Mouse (Mus musculus) liver, embryonic 13.5 days (tissue): ENCODE results near the gene Htra1. TPM values are rescaled to one million over a fixed set of nuclear protein-coding genes. Genes with fewer than 3 reads are reported as not detected.

Experiments
- ATAC-seq: fragments of 200-750 bp; cut with Nextera tagmentation; 2 replicates; pipeline ENCODE4 v1.8.0; 2017; ENCODE audit warnings: low read depth, mild to moderate bottlenecking, moderate number of reproducible peaks, moderate library complexity
- DNase-seq: peaks from one replicate; pipeline ENCODE4 v3.0.0; 2022
- H3K27ac ChIP-seq: fragments of 300-500 bp; sonication (generic); 2 replicates; pipeline ENCODE4 v1.5.1; 2015; ENCODE audit warnings: moderate library complexity, mild to moderate bottlenecking, inconsistent platforms
- H3K27me3 ChIP-seq: fragments of 300-500 bp; sonication (generic); 2 replicates; pipeline ENCODE4 v1.6.1; 2015; ENCODE audit warnings: mild to moderate bottlenecking, inconsistent platforms
- H3K36me3 ChIP-seq: fragments of 300-500 bp; sonication (generic); 2 replicates; pipeline ENCODE4 v1.6.1; 2015; ENCODE audit warnings: mild to moderate bottlenecking, inconsistent platforms
- H3K4me1 ChIP-seq: fragments of 300-500 bp; sonication (generic); replicated peaks from 2 replicates; pipeline ENCODE4 v1.6.1; 2015; ENCODE audit warnings: inconsistent platforms
- H3K4me2 ChIP-seq: fragments of 300-500 bp; sonication (generic); 2 replicates; pipeline ENCODE4 v1.6.1; 2015; ENCODE audit warnings: inconsistent platforms, mild to moderate bottlenecking, moderate library complexity
- H3K4me3 ChIP-seq: fragments of 300-500 bp; sonication (generic); replicated peaks from 2 replicates; pipeline ENCODE4 v1.5.1; 2015; ENCODE audit warnings: mild to moderate bottlenecking, inconsistent platforms
- H3K9ac ChIP-seq: fragments of 300-500 bp; sonication (generic); 2 replicates; pipeline ENCODE4 v1.6.1; 2015; ENCODE audit warnings: mild to moderate bottlenecking, inconsistent platforms
- H3K9me3 ChIP-seq: fragments of 300-500 bp; sonication (generic); replicated peaks from 2 replicates; pipeline ENCODE4 v1.6.1; 2016; ENCODE audit warnings: inconsistent platforms
- WGBS: fragments of 180-500 bp; shearing (Covaris S2); methylation state at CpG from one replicate; pipeline ENCODE4 v1.1.7; 2015; ENCODE audit not compliant: insufficient replicate concordance; 5-methylcytosine and 5-hydroxymethylcytosine counted together
- polyA plus RNA-seq: library from polyadenylated mRNA; unstranded; fragments of >200 nt; fragmentation: Nextera tagmentation; extraction: Ambion mirVana; gene quantifications from 2 replicates; pipeline ENCODE4 v1.2.1, GENCODE M21; 2015

Gene Htra1
- polyA plus RNA-seq, 1 experiment from 2014 or later = 0.97 TPM

DNA sequence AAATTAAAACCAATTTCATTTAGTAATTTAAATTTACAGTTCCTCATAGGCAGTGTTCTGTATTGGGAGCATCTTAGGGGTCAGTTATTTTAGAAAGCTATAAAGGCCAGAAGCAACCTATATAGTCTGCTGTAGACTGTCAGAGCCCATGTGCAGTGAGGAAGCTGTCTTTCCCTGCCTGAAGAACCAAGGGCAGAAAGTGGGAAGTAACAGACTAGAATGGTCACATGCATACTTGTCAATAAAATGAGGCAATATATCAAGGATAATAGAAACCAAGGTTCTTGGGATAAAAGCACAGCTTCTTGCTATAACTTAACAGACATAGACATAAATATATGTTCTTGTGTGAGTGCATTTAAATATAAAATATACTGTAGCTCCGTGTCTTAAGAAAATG lies 33.0 kb upstream of the Htra1 start:
- DNase-seq (no peak), ATAC-seq (no peak)
- H3K9me3 ChIP-seq = no peaks in the 10 kb centered on the region
- WGBS = 79% methylated on average over 1 of the region's 1 CpGs
- no peaks in the 10 kb centered on the region for H3K27me3 ChIP-seq
- no peaks in the 10 kb centered on the region; the same call in 1 of the 2 replicates for H3K36me3 ChIP-seq
- no peak overlapping the region for H3K9ac ChIP-seq
- no peak overlapping the region for H3K4me2 ChIP-seq
- H3K4me3 ChIP-seq = no peak overlapping the region
- no peak overlapping the region for H3K27ac ChIP-seq
- H3K4me1 ChIP-seq = no peaks in the 10 kb centered on the region

DNA sequence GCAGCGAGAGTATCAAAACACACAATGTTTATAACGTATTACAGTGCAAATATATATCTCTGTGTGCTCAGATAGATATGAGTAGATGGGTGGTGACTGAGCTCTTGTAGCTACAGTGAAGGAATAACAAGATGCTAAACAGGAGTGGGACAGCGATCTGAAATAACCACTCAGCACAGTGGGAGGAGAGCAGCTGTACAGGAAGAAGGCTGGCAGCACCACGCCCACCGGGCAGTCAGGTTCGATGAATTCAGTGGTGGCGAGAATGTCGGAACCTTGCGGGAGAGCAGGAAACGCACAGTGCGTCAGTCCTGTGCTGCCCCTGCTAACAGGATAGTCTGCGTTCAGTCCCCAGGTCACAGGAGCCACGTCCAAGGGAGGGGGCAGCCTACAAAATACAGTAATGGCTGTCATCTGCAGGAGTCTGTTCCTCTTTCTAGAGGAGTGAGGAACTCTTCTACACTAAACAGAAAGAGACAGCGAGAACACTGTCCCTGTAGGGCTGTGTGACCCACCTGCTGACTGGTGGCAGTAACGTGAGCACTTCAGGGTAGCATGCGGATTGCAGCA lies 32.3 kb upstream of the Htra1 start:
- 54% methylated on average over 16 of the region's 16 CpGs for WGBS
- H3K4me2 ChIP-seq = 0 out of 2 replicates have a peak overlapping the region, but pooled peaks have one; percentile 10

GRCm38 (mm10) chr7:130904571-130905365 lies 31.1 kb upstream of the Htra1 start:
- Histone ChIP-seq H3K4me3 (no peak overlapping the region), H3K4me2 (no peak overlapping the region), H3K27ac (no peak overlapping the region), H3K36me3 (no peaks in the 10 kb centered on the region; the same call in 1 of the 2 replicates), H3K9ac (no peak overlapping the region), H3K4me1 (no peaks in the 10 kb centered on the region), H3K9me3 (no peaks in the 10 kb centered on the region), H3K27me3 (no peaks in the 10 kb centered on the region)
- DNase-seq = no peak
- ATAC-seq = no peak
- WGBS = 79% methylated on average over 13 of the region's 13 CpGs

More for the DNA sequence above, 32.3 kb upstream of the Htra1 start:
- Histone ChIP-seq H3K4me1 (no peaks in the 10 kb centered on the region), H3K27ac (no peak overlapping the region), H3K9ac (no peak overlapping the region), H3K36me3 (no peaks in the 10 kb centered on the region; the same call in 1 of the 2 replicates), H3K9me3 (no peaks in the 10 kb centered on the region), H3K4me3 (no peak overlapping the region), H3K27me3 (no peaks in the 10 kb centered on the region)
- no peak for ATAC-seq
- no peak for DNase-seq

DNA sequence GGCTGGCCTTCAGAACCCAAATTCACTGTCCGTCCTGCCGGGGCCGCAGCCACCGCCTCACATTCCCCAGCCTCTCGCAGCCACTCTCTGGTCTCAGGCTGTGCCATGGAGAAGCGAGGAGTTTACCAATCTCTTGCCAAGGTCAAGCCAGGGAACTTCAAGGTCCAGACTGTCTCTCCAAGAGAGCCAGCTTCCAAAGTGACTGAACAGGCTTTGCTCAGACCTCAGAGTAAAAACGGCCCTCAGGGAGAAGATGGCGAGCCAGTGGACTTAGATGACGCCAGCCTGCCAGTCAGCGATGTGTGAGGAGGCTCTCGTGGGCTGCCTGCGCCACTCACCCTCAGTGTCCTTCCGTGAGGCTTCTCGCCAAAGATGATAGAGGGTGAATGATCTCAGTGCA lies 25.1 kb upstream of the Htra1 start:
- Histone ChIP-seq H3K9ac (no peak overlapping the region), H3K36me3 (no peaks in the 10 kb centered on the region), H3K4me3 (no peak overlapping the region), H3K27me3 (no peaks in the 10 kb centered on the region), H3K27ac (no peak overlapping the region), H3K4me1 (no peaks in the 10 kb centered on the region), H3K4me2 (no peak overlapping the region), H3K9me3 (no peaks in the 10 kb centered on the region)
- ATAC-seq (no peak), DNase-seq (no peak)
- WGBS = 80% methylated on average over 14 of the region's 14 CpGs

- H3K4me2 ChIP-seq = no peak overlapping the region
- H3K36me3 ChIP-seq = no peaks in the 10 kb centered on the region
- no peaks in the 10 kb centered on the region for H3K4me1 ChIP-seq
- no peak overlapping the region for H3K4me3 ChIP-seq
- H3K27ac ChIP-seq = no peak overlapping the region
- H3K9me3 ChIP-seq = no peaks in the 10 kb centered on the region
- no peak overlapping the region for H3K9ac ChIP-seq
- ATAC-seq (no peak), DNase-seq (no peak)
- no peaks in the 10 kb centered on the region for H3K27me3 ChIP-seq
- WGBS = 43% methylated on average over 5 of the region's 5 CpGs
These were observed 21.1 kb upstream of the Htra1 start for GRCm38 (mm10) chr7:130914693-130915363.

- Histone ChIP-seq H3K9me3 (no peaks in the 10 kb centered on the region), H3K27me3 (no peaks in the 10 kb centered on the region), H3K4me2 (no peak overlapping the region), H3K4me1 (no peaks in the 10 kb centered on the region), H3K27ac (no peak overlapping the region), H3K9ac (no peak overlapping the region), H3K36me3 (no peaks in the 10 kb centered on the region), H3K4me3 (no peak overlapping the region)
- WGBS = 44% methylated on average over 2 of the region's 2 CpGs
- DNase-seq (no peak), ATAC-seq (no peak)
These were observed 17.7 kb upstream of the Htra1 start for GRCm38 (mm10) chr7:130918260-130918659.

DNA sequence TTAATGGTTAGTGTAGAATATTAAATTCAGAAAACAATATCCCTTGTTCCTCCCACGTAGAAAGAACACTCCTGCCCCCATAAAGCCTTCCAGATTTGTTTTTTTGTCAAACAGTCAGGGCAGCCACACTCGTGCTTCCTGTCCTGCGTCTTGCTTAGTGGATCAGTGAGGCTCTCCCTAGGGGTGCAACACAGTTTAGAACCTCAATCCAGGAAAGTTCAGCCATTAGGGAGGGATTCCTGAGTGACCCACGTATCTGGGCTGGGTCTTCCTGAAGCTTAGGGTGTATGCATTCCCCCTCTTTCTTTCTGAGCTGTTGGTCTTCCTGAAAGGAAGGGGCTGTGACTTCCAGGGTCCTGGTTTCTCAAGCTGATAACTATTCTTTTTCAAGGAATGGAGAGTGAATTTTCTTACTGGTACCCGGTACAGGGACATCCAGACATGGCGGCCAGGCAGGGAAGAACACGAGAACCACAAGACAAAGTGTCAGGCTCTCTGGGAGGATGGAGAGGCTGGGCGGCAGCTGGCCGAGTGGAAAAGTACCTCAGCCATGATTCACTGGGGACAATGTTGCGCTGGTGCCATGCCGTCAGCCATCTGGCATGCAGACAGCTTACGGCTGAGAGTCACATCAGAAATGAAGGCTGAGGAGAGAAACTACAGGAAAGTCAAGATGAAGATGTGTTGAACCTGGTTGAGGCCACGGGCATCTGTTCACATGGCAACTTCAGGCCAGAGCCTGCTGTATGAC lies 12.8 kb upstream of the Htra1 start:
- WGBS = 54% methylated on average over 13 of the region's 13 CpGs
- ATAC-seq (no peak), DNase-seq (no peak)
- Histone ChIP-seq H3K4me3 (no peak overlapping the region), H3K4me1 (no peaks in the 10 kb centered on the region), H3K27me3 (no peaks in the 10 kb centered on the region), H3K36me3 (no peaks in the 10 kb centered on the region), H3K9ac (no peak overlapping the region), H3K4me2 (no peak overlapping the region), H3K27ac (no peak overlapping the region), H3K9me3 (no peaks in the 10 kb centered on the region)

GRCm38 (mm10) chr7:130930401-130930800 lies 5.5 kb upstream of the Htra1 start:
- Histone ChIP-seq H3K27me3 (peaks cover 27% of the 10 kb centered on the region), H3K4me3 (no peak overlapping the region), H3K4me2 (no peak overlapping the region), H3K4me1 (peaks cover 2% of the 10 kb centered on the region; the same call in 1 of the 2 replicates), H3K9ac (no peak overlapping the region), H3K9me3 (no peaks in the 10 kb centered on the region), H3K36me3 (no peaks in the 10 kb centered on the region), H3K27ac (no peak overlapping the region)
- no peak for DNase-seq
- ATAC-seq = no peak
- 40% methylated on average over 3 of the region's 3 CpGs for WGBS

GRCm38 (mm10) chr7:130932921-130933320 lies 3.0 kb upstream of the Htra1 start:
- Histone ChIP-seq H3K9me3 (no peaks in the 10 kb centered on the region), H3K27ac (no peak overlapping the region), H3K4me2 (no peak overlapping the region), H3K4me3 (no peak overlapping the region), H3K4me1 (peaks cover 6% of the 10 kb centered on the region; the same call in 1 of the 2 replicates), H3K9ac (no peak overlapping the region), H3K36me3 (no peaks in the 10 kb centered on the region), H3K27me3 (peaks cover 52% of the 10 kb centered on the region)
- 66% methylated on average over 9 of the region's 9 CpGs for WGBS
- ATAC-seq = no peak
- DNase-seq = no peak

- ATAC-seq (no peak), DNase-seq (no peak)
- Histone ChIP-seq H3K4me3 (no peak overlapping the region), H3K27me3 (peaks cover 70% of the 10 kb centered on the region), H3K4me1 (peaks cover 6% of the 10 kb centered on the region; the same call in 1 of the 2 replicates), H3K27ac (no peak overlapping the region), H3K4me2 (no peak overlapping the region), H3K9ac (no peak overlapping the region), H3K9me3 (no peaks in the 10 kb centered on the region), H3K36me3 (no peaks in the 10 kb centered on the region)
- 56% methylated on average over 4 of the region's 4 CpGs for WGBS
These were observed 1.3 kb upstream of the Htra1 start for GRCm38 (mm10) chr7:130934654-130935053.

DNA sequence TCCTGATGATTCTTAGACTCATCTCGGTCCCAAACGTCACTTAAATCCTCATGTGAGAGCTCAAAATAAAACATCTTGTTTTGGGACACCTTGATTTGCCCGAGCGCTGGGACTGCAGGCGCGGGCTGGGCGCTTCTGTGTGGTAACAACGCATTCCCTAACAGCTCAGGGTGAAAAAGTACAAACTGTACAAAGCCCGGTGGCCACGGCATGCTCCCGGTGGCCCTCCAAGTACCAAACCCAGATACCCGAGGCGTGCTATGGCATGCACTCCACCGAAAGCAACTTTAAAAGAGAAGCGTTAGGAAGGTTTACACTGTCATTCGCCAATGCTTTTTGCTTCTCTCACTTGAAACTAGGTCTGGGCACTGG lies 504 bp upstream of the Htra1 start:
- no peaks in the 10 kb centered on the region for H3K36me3 ChIP-seq
- H3K9ac ChIP-seq = no peak overlapping the region
- no peak for DNase-seq
- ATAC-seq = no peak
- H3K27ac ChIP-seq = no peak overlapping the region
- H3K4me2 ChIP-seq = peak overlapping the region; percentile 57
- H3K9me3 ChIP-seq = no peaks in the 10 kb centered on the region
- H3K27me3 ChIP-seq = peaks cover 71% of the 10 kb centered on the region
- WGBS = 10% methylated on average over 16 of the region's 16 CpGs
- peak overlapping the region; percentile 47 for H3K4me3 ChIP-seq
- H3K4me1 ChIP-seq = peaks cover 6% of the 10 kb centered on the region; the same call in 1 of the 2 replicates
